Mouse (Mus musculus): Measurements from ENCODE around the gene Gm20388.

GRCm38 (mm10) chr8:121273195-121273594 is 1362.6 kb downstream of the Gm20388 start:
- TF ChIP-seq CTCF (IDR thresholded peaks at IDR 0.05; ENCODE audit: low read depth, low read length) (no peak), POLR2A (IDR thresholded peaks at IDR 0.05; ENCODE audit: insufficient read depth, low read length) (peak; percentile 33)

Data from ES-Bruce4 (cell line).